Comparison of ENCODE assay signal across 7 mouse cellular contexts in the genomic region with DNA sequence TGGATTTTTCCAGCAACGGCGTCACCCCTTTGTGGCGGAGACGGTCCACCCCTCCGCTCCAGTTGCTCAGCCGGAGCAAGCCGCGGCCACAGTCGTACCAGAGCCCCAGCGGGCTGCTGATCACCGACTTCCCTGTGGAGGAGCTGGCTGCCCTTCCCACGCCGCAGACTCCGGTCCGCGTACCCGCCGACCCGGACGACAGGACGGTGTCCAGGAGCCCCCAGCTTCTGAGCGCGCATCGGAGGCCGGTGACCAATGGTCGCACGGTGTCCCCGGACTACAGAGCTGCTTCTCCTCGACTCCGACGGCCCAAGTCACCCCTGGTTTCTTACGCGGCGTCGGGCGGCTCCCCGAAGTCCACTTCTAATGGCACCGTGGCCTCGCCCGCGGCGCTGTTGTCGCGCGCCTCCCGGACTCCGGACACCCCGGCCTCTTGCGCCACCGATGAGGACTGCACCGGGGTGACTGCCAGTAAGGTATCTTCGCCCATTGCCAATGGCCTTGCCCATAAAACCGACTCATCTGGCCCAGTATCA. TPM values are rescaled to one million over a fixed set of nuclear protein-coding genes. Genes with fewer than 3 reads are reported as not detected.
A peak's percentile ranks its signal among the peaks of the same experiment; 100 is the strongest.
DNase-seq lines count a peak whose midpoint lies in the region; ATAC-seq and TF ChIP-seq lines count a peak whose summit lies in the region.

No protein-coding gene starts in this region.

- peaks cover 38% of the 10 kb centered on the region for H3K4me1 ChIP-seq in E14TG2a.4 (replicated peaks; ENCODE audit: low read depth, low read length)
- H3K4me1 ChIP-seq in forebrain, embryonic 13.5 days, result peaks cover 17% of the 10 kb centered on the region
- peaks cover 8% of the 10 kb centered on the region for H3K4me1 ChIP-seq in limb, embryonic 12.5 days (replicated peaks)
- peaks cover 33% of the 10 kb centered on the region for H3K4me1 ChIP-seq in midbrain, embryonic 10.5 days
- H3K4me1 ChIP-seq in testis, adult 2 months (ENCODE audit: control insufficient read depth, insufficient read depth, low read length), result no peaks in the 10 kb centered on the region; the same call in 1 of the 2 replicates

- no peak for TF ChIP-seq CTCF in E14TG2a.4 (conservative IDR thresholded peaks at IDR 0.05; ENCODE audit: low read length)
- no peak for TF ChIP-seq CTCF in testis, adult 2 months (IDR thresholded peaks at IDR 0.05; ENCODE audit: control insufficient read depth, insufficient read depth, insufficient replicate concordance, low read depth, low read length)

- ATAC-seq in forebrain, embryonic 13.5 days, result peak; percentile 65
- peak; percentile 59 to 63 for ATAC-seq in hematopoietic stem cell, adult 5-6 weeks (replicated peaks in 1 of 2; ENCODE audit: insufficient read depth in 1 of 2, low FRiP score in 2 of 2, low TSS enrichment in 1 of 2, low read depth in 1 of 2, poor library complexity in 2 of 2, severe bottlenecking in 2 of 2)
- ATAC-seq in limb, embryonic 12.5 days (ENCODE audit: insufficient number of reproducible peaks, insufficient read depth, low FRiP score, low TSS enrichment, low read depth), result peak; percentile 29

- H3K27me3 ChIP-seq in E14TG2a.4 (ENCODE audit: insufficient read depth, low read length), result peaks cover 59% of the 10 kb centered on the region
- H3K27me3 ChIP-seq in forebrain, embryonic 13.5 days, result peaks cover 5% of the 10 kb centered on the region; the same call in 1 of the 2 replicates
- H3K27me3 ChIP-seq in limb, embryonic 12.5 days, result peaks cover 25% of the 10 kb centered on the region
- peaks cover 43% of the 10 kb centered on the region for H3K27me3 ChIP-seq in midbrain, embryonic 10.5 days (ENCODE audit: low read depth, poor library complexity, severe bottlenecking)
- H3K27me3 ChIP-seq in testis, adult 2 months (ENCODE audit: control insufficient read depth, insufficient read depth, low read length), result no peaks in the 10 kb centered on the region

- H3K4me3 ChIP-seq in E14TG2a.4 (replicated peaks; ENCODE audit: low read length), result peak overlapping the region; percentile 84
- H3K4me3 ChIP-seq in forebrain, embryonic 13.5 days, result peak overlapping the region; percentile 78
- peak overlapping the region; percentile 76 for H3K4me3 ChIP-seq in limb, embryonic 12.5 days (replicated peaks)
- H3K4me3 ChIP-seq in midbrain, embryonic 10.5 days, result peak overlapping the region; percentile 83
- H3K4me3 ChIP-seq in testis, adult 2 months (ENCODE audit: control insufficient read depth, low read depth, low read length), result peak overlapping the region; percentile 72

- whole genome bisulfite sequencing in forebrain, embryonic 13.5 days, result under 1% methylated on average over 53 of the region's 53 CpGs
- WGBS in limb, embryonic 12.5 days, result 1% methylated on average over 53 of the region's 53 CpGs
- WGBS in midbrain, embryonic 10.5 days, result under 1% methylated on average over 53 of the region's 53 CpGs

- no peaks in the 10 kb centered on the region for H3K9me3 ChIP-seq in E14TG2a.4 (ENCODE audit: low read length)
- H3K9me3 ChIP-seq in forebrain, embryonic 13.5 days (replicated peaks), result no peaks in the 10 kb centered on the region
- no peaks in the 10 kb centered on the region for H3K9me3 ChIP-seq in limb, embryonic 12.5 days
- no peaks in the 10 kb centered on the region for H3K9me3 ChIP-seq in midbrain, embryonic 10.5 days (replicated peaks)

- H3K36me3 ChIP-seq in E14TG2a.4 (ENCODE audit: insufficient read depth, low read length), result no peaks in the 10 kb centered on the region
- H3K36me3 ChIP-seq in forebrain, embryonic 13.5 days (ENCODE audit: poor library complexity, severe bottlenecking), result no peaks in the 10 kb centered on the region
- no peaks in the 10 kb centered on the region for H3K36me3 ChIP-seq in limb, embryonic 12.5 days
- H3K36me3 ChIP-seq in midbrain, embryonic 10.5 days, result no peaks in the 10 kb centered on the region
- H3K36me3 ChIP-seq in testis, adult 2 months (ENCODE audit: control insufficient read depth, insufficient read depth, low read length), result no peaks in the 10 kb centered on the region

- peak; percentile 40 to 45 for DNase-seq in adrenal gland, adult 18-20 months (ENCODE audit: low spot score in 2 of 2)
- peak; percentile 70 for DNase-seq in midbrain, embryonic 10.5 days (ENCODE audit: low spot score)

- no peak for TF ChIP-seq POLR2A in testis, adult 2 months (IDR thresholded peaks at IDR 0.05; ENCODE audit: control insufficient read depth, low read depth, low read length)

- peak overlapping the region; percentile 83 for H3K4me2 ChIP-seq in forebrain, embryonic 13.5 days
- peak overlapping the region; percentile 83 for H3K4me2 ChIP-seq in limb, embryonic 12.5 days

- peak overlapping the region; percentile 48; the same call in 1 of the 2 replicates for H3K27ac ChIP-seq in forebrain, embryonic 13.5 days
- H3K27ac ChIP-seq in limb, embryonic 12.5 days, result peak overlapping the region; percentile 17; the same call in 1 of the 2 replicates
- peak overlapping the region; percentile 84 for H3K27ac ChIP-seq in midbrain, embryonic 10.5 days (replicated peaks)
- no peak overlapping the region for H3K27ac ChIP-seq in testis, adult 2 months (ENCODE audit: control insufficient read depth, insufficient read depth, low read depth, low read length)

- peak overlapping the region; percentile 80 for H3K9ac ChIP-seq in forebrain, embryonic 13.5 days
- peak overlapping the region; percentile 73 for H3K9ac ChIP-seq in limb, embryonic 12.5 days (replicated peaks)

RNA-seq across cellular contexts. Expression of gene Arhgef26, which starts 1.4 kb away (rescaled TPM):
- total RNA-seq in adrenal gland, adult 18-20 months (2021), result 1 to 10 TPM; 2.3 to 2.7 TPM
- polyA plus RNA-seq in forebrain, embryonic 13.5 days (2015; fragmentation: Nextera tagmentation; extraction: Ambion mirVana), result 9.8 and 10.3 TPM in 2 replicates
- total RNA-seq in hematopoietic stem cell, adult 5-6 weeks (2017), result 0.06 TPM in 1 of 2 replicates, not detected in the other
- polyA plus RNA-seq in limb, embryonic 12.5 days (2016; fragmentation: Nextera tagmentation; extraction: Ambion mirVana), result 7.0 and 8.2 TPM in 2 replicates
- 5.9 and 7.2 TPM in 2 replicates for polyA plus RNA-seq in midbrain, embryonic 10.5 days (2016; fragmentation: Nextera tagmentation; extraction: Ambion mirVana)
- polyA plus RNA-seq in testis, adult 2 months (2012; rRNA removed), result 0.38 and 0.64 TPM in 2 replicates
